Comparison of ENCODE assay signal across 9 mouse cellular contexts in genomic region chr6:83439119-83439767, GRCm38 (mm10). TPM values are rescaled to one million over a fixed set of nuclear protein-coding genes. Genes with fewer than 3 reads are reported as not detected.
A peak's percentile ranks its signal among the peaks of the same experiment; 100 is the strongest.
DNase-seq lines count a peak whose midpoint lies in the region; ATAC-seq lines count a peak whose summit lies in the region.
"Had no signal": no experiment of that assay in that cellular context is flagged by ENCODE, and none has a peak within 500 bp of the region (broad histone marks: within the 10 kb centered on the region; RNA-seq: fewer than 3 reads in every experiment).

No protein-coding gene starts in this region.

- peak overlapping the region; percentile 99 for H3K4me3 ChIP-seq in megakaryocyte, embryonic 14.5 days (replicated peaks)
- peak overlapping the region; percentile 71; the same call in 1 of the 2 replicates for H3K4me3 ChIP-seq in limb, embryonic 10.5 days
- peak overlapping the region; percentile 65; the same call in 1 of the 2 replicates for H3K4me3 ChIP-seq in stomach, embryonic 15.5 days (replicated peaks)

- WGBS in limb, embryonic 10.5 days: 91% methylated on average over 13 of the region's 13 CpGs
- 78% methylated on average over 13 of the region's 13 CpGs for WGBS in stomach, embryonic 15.5 days

- no peak for ATAC-seq in megakaryocyte, adult 5-6 weeks (ENCODE audit: poor library complexity, severe bottlenecking)
- no peak for ATAC-seq in stomach, embryonic 15.5 days (ENCODE audit: insufficient read depth, low FRiP score, low read depth)
- ATAC-seq in CD4-positive, CD25-positive, alpha-beta regulatory T cell, adult 4 months: no peak

- no peaks in the 10 kb centered on the region for H3K27me3 ChIP-seq in megakaryocyte, embryonic 14.5 days (replicated peaks)
- no peaks in the 10 kb centered on the region for H3K27me3 ChIP-seq in limb, embryonic 10.5 days (ENCODE audit: low read depth, poor library complexity, severe bottlenecking)
- H3K27me3 ChIP-seq in stomach, embryonic 15.5 days (replicated peaks): no peaks in the 10 kb centered on the region

- 0 out of 2 replicates have a peak overlapping the region, but pooled peaks have one; percentile 6 for H3K9ac ChIP-seq in stomach, embryonic 15.5 days

- H3K4me2 ChIP-seq in stomach, embryonic 15.5 days: peak overlapping the region; percentile 84

- peaks cover 68% of the 10 kb centered on the region for H3K36me3 ChIP-seq in megakaryocyte, embryonic 14.5 days (replicated peaks; ENCODE audit: low read length)
- H3K36me3 ChIP-seq in limb, embryonic 10.5 days: peaks cover 63% of the 10 kb centered on the region
- no peaks in the 10 kb centered on the region for H3K36me3 ChIP-seq in stomach, embryonic 15.5 days

- DNase-seq in cerebellum, adult 11-12 months: peak; percentile 58
- no peak for DNase-seq in cerebellum, adult 8-10 months
- no peak for DNase-seq in limb, embryonic 10.5 days (ENCODE audit: low spot score)
- no peak for DNase-seq in adrenal gland, adult 2 months

- H3K9me3 ChIP-seq in megakaryocyte, embryonic 14.5 days: no peaks in the 10 kb centered on the region
- H3K9me3 ChIP-seq in limb, embryonic 10.5 days (replicated peaks): no peaks in the 10 kb centered on the region
- H3K9me3 ChIP-seq in stomach, embryonic 15.5 days: no peaks in the 10 kb centered on the region

- H3K27ac ChIP-seq in limb, embryonic 10.5 days: 0 out of 2 replicates have a peak overlapping the region, but pooled peaks have one; percentile 17
- no peak overlapping the region for H3K27ac ChIP-seq in stomach, embryonic 15.5 days
- H3K27ac ChIP-seq: macrophage had no signal

- peaks cover 99% of the 10 kb centered on the region for H3K4me1 ChIP-seq in megakaryocyte, embryonic 14.5 days
- peaks cover 67% of the 10 kb centered on the region for H3K4me1 ChIP-seq in limb, embryonic 10.5 days
- peaks cover 72% of the 10 kb centered on the region for H3K4me1 ChIP-seq in stomach, embryonic 15.5 days

RNA-seq across cellular contexts. Expression of gene Tet3, which starts 19.6 kb away (rescaled TPM):
- 10.6 and 12.2 TPM in 2 replicates for polyA plus RNA-seq in megakaryocyte, embryonic 14.5 days (2012; ENCODE audit: insufficient read depth, low replicate concordance)
- total RNA-seq in megakaryocyte, adult 5-6 weeks (2015): 36.1 and 36.2 TPM in 2 replicates
- 15.8 and 23.1 TPM in 2 replicates for total RNA-seq in megakaryocyte, adult 5-6 weeks (2017)
- 40.1 and 42.7 TPM in 2 replicates for polyA plus RNA-seq in limb, embryonic 10.5 days (2016; fragmentation: Nextera tagmentation; extraction: Ambion mirVana)
- polyA plus RNA-seq in stomach, embryonic 15.5 days (2015; fragmentation: Nextera tagmentation; extraction: Ambion mirVana): 39.6 and 40.0 TPM in 2 replicates
- polyA plus RNA-seq in CD4-positive, CD25-positive, alpha-beta regulatory T cell, adult 4 months (2017; shearing (Covaris generic)): 10 to 100 TPM; 18.5 to 20.8 TPM
- 10 to 100 TPM; 22.9 to 26.0 TPM for total RNA-seq in adrenal gland, adult 2 months (2021)
- 6.8 and 8.7 TPM in 2 replicates for polyA plus RNA-seq in adrenal gland, adult 2 months (2012; rRNA removed)
